ENCODE assay signal across 9 mouse cellular contexts in genomic region chr4:150685778-150686493, GRCm38 (mm10). TPM values are rescaled to one million over a fixed set of nuclear protein-coding genes. Genes with fewer than 3 reads are reported as not detected.
DNase-seq lines count a peak whose midpoint lies in the region; ATAC-seq and TF ChIP-seq lines count a peak whose summit lies in the region.
"Had no signal": no experiment of that assay in that cellular context is flagged by ENCODE, and none has a peak within 500 bp of the region (broad histone marks: within the 10 kb centered on the region; RNA-seq: fewer than 3 reads in every experiment).

No protein-coding gene starts in this region.

- H3K4me2 ChIP-seq in kidney, embryonic 15.5 days: no peak overlapping the region
- H3K4me2 ChIP-seq in limb, embryonic 14.5 days (replicated peaks; ENCODE audit: low read depth, low read length, severe bottlenecking): 0 out of 2 replicates have a peak overlapping the region, but pooled peaks have one; percentile 1
- no peak overlapping the region for H3K4me2 ChIP-seq in stomach, embryonic 14.5 days (replicated peaks; ENCODE audit: low read depth, low read length)

- no peak overlapping the region for H3K4me3 ChIP-seq in kidney, embryonic 15.5 days (replicated peaks)
- no peak overlapping the region for H3K4me3 ChIP-seq in limb, embryonic 14.5 days (replicated peaks; ENCODE audit: low read length)
- H3K4me3 ChIP-seq in stomach, embryonic 14.5 days (ENCODE audit: low read depth, low read length): no peak overlapping the region
- H3K4me3 ChIP-seq: megakaryocyte, embryonic 14.5 days had no signal

- 0 out of 2 replicates have a peak overlapping the region, but pooled peaks have one; percentile 18 for H3K27ac ChIP-seq in kidney, embryonic 15.5 days
- no peak overlapping the region for H3K27ac ChIP-seq in limb, embryonic 14.5 days (replicated peaks; ENCODE audit: low read depth, low read length)
- H3K27ac ChIP-seq in stomach, embryonic 14.5 days (ENCODE audit: low read length): peak overlapping the region; percentile 52; the same call in 1 of the 2 replicates

- H3K4me1 ChIP-seq in kidney, embryonic 15.5 days: peaks cover 20% of the 10 kb centered on the region
- peaks cover 11% of the 10 kb centered on the region for H3K4me1 ChIP-seq in limb, embryonic 14.5 days (ENCODE audit: control insufficient read depth, insufficient read depth, low read length)
- 0 out of 2 replicates have a peak, but pooled peaks cover 6% of the 10 kb centered on the region for H3K4me1 ChIP-seq in stomach, embryonic 14.5 days (ENCODE audit: control insufficient read depth, insufficient read depth, low read length)
- H3K4me1 ChIP-seq: megakaryocyte, embryonic 14.5 days had no signal

- no peak for ATAC-seq in kidney, embryonic 15.5 days (replicated peaks; ENCODE audit: low FRiP score)
- no peak for ATAC-seq in limb, embryonic 14.5 days (ENCODE audit: low FRiP score, low read depth)
- peak; percentile 48; the same call in 1 of the 2 replicates for ATAC-seq in stomach, embryonic 14.5 days (ENCODE audit: insufficient number of reproducible peaks, insufficient read depth, low FRiP score, low read depth)
- ATAC-seq: CD4-positive, CD25-positive, alpha-beta regulatory T cell, adult 4 months had no signal

- TF ChIP-seq POLR2A in limb, embryonic 14.5 days (IDR thresholded peaks at IDR 0.05; ENCODE audit: borderline replicate concordance, extremely low read depth, insufficient read depth, insufficient read length): no peak

- DNase-seq in kidney, adult 11 months: no peak
- DNase-seq in ZHBTc4 (ENCODE audit: low read depth, low spot score): peak; percentile 57
- DNase-seq in limb, embryonic 14.5 days (ENCODE audit: low spot score): no peak
- DNase-seq in gastrocnemius, postnatal 36 days: no peak
- DNase-seq in cerebellum, adult 11 months: no peak

- intact Hi-C loops in gastrocnemius, postnatal 36 days (cut with DNase I): no loop called here

- no peaks in the 10 kb centered on the region for H3K27me3 ChIP-seq in kidney, embryonic 15.5 days
- no peaks in the 10 kb centered on the region for H3K27me3 ChIP-seq in limb, embryonic 14.5 days (ENCODE audit: control insufficient read depth, insufficient read depth, low read length)
- H3K27me3 ChIP-seq in stomach, embryonic 14.5 days (ENCODE audit: control insufficient read depth, insufficient read depth, low read length): no peaks in the 10 kb centered on the region

- H3K36me3 ChIP-seq in kidney, embryonic 15.5 days: no peaks in the 10 kb centered on the region
- no peaks in the 10 kb centered on the region for H3K36me3 ChIP-seq in limb, embryonic 14.5 days (ENCODE audit: control insufficient read depth, insufficient read depth, low read length)
- H3K36me3 ChIP-seq in stomach, embryonic 14.5 days (ENCODE audit: control insufficient read depth, insufficient read depth, low read length): no peaks in the 10 kb centered on the region

- no peak overlapping the region for H3K9ac ChIP-seq in kidney, embryonic 15.5 days
- H3K9ac ChIP-seq in limb, embryonic 14.5 days (ENCODE audit: low read depth, low read length, severe bottlenecking): no peak overlapping the region
- H3K9ac ChIP-seq in stomach, embryonic 14.5 days (replicated peaks; ENCODE audit: low read depth, low read length): no peak overlapping the region

- no peaks in the 10 kb centered on the region for H3K9me3 ChIP-seq in kidney, embryonic 15.5 days (replicated peaks)
- no peaks in the 10 kb centered on the region for H3K9me3 ChIP-seq in limb, embryonic 14.5 days (ENCODE audit: control insufficient read depth, low read length)
- H3K9me3 ChIP-seq in stomach, embryonic 14.5 days (ENCODE audit: control insufficient read depth, low read depth, low read length): peaks cover 2% of the 10 kb centered on the region; the same call in 1 of the 2 replicates

- 59% methylated on average over 8 of the region's 8 CpGs for WGBS in kidney, embryonic 15.5 days
- WGBS in limb, embryonic 14.5 days: 50% methylated on average over 8 of the region's 8 CpGs
- 64% methylated on average over 8 of the region's 8 CpGs for WGBS in stomach, embryonic 14.5 days

RNA-seq across cellular contexts. Expression of gene Slc45a1, which starts 34.0 kb away (rescaled TPM):
- 0.28 and 0.30 TPM in 2 replicates for polyA plus RNA-seq in kidney, embryonic 15.5 days (2015; fragmentation: Nextera tagmentation; extraction: Ambion mirVana)
- 0.36 and 0.42 TPM in 2 replicates for polyA plus RNA-seq in limb, embryonic 14.5 days (2012; rRNA removed)
- polyA plus RNA-seq in limb, embryonic 14.5 days (2014; fragmentation: Nextera tagmentation; extraction: Ambion mirVana): 0.14 and 0.22 TPM in 2 replicates
- 0.71 and 1.6 TPM in 2 replicates for polyA plus RNA-seq in stomach, embryonic 14.5 days (2014; fragmentation: Nextera tagmentation; extraction: Ambion mirVana)
- total RNA-seq in gastrocnemius, postnatal 36 days (2021): not detected
- polyA plus RNA-seq: CD4-positive, CD25-positive, alpha-beta regulatory T cell, adult 4 months had no signal
